Mouse (Mus musculus): ENCODE results near the gene Atxn1.

Atxn1 gene

DNA sequence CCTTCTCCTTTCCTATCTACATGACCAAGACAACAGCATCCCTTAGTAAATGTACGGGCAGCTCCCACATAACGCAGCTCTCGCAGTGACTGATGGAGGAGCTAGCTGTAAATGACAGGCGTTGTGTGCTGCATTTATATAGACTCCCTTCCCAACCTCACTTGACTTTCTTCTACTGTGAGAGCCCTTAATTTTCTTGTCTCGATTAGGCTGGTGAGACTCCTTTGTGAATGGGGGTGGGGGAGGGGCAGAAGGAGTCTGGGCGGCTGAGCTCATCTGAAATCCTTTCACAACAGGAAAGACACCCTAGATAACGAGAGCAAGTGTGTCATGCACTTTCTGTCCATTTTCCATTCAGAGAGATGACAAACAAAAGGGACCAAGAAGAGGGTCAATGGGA, 344.5 kb downstream of the Atxn1 start:
- DNase-seq, result no peak

- no peak for DNase-seq
Measured at GRCm38 (mm10) chr13:45617988-45618387, 346.8 kb downstream of the Atxn1 start.

DNA sequence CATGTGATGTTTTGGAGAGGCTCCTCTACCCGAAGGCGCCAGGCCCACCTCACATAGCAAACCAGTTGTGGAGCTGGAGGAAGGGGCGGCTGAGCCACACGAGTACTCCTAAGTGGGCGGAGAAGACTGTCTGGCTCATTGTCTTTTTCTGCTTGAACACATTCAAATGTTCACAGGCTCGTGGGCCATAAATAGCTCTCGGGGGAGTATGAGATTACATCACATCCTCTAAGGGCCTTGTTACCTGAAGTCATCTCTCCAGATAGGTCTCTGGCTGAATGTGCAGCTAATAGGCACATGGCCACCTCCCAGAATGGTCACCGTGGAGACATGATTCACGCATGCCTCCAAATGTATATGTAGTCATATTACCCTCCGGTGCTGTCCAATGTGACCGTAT, 350.0 kb downstream of the Atxn1 start:
- peak; percentile 54 for DNase-seq

GRCm38 (mm10) chr13:45613346-45613745, 351.5 kb downstream of the Atxn1 start:
- peak; percentile 31 for DNase-seq

GRCm38 (mm10) chr13:45611554-45611953, 353.3 kb downstream of the Atxn1 start:
- DNase-seq, result no peak

DNA sequence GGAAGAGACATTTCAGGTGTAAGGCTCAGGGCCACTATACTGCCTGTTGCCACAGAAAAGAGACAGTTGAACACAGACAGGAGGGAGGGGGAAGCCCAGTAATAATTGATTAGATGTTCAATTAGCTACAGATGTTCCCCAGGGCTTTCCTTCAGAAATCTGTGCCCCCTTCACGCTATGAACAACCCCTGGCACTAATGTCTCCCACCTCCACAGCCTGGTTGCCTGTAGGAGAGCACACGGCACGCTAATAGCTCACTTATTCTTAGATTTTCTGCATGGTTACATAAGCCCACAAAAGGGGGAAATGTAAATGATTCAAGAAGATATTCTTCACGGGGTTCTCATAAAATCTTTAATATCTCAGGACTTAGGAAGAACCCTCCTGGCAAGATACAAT, 355.3 kb downstream of the Atxn1 start:
- DNase-seq, result no peak

GRCm38 (mm10) chr13:45608593-45608992, 356.2 kb downstream of the Atxn1 start:
- DNase-seq, result no peak

- DNase-seq, result peak; percentile 32
Measured at GRCm38 (mm10) chr13:45607946-45608345, 356.9 kb downstream of the Atxn1 start.

DNA sequence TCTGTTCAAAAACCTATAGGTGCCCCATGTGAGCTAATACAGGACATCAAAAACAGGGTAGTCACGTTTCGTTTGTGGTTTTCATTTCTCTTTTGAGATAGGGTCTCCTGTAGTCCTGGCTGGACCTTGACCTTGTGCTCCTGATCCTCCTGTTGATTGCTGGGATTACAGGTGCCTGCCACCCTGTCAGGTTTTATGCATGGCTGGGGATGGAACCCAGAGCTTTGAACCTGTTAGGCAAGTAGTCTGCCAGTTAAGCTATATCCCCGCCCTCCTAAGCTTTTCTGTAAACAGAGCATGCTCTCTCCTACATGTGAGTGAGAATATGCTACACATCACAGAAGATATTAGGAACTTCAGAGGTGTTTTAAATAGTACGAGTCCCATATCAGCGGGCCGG, 361.2 kb downstream of the Atxn1 start:
- DNase-seq, result no peak

DNA sequence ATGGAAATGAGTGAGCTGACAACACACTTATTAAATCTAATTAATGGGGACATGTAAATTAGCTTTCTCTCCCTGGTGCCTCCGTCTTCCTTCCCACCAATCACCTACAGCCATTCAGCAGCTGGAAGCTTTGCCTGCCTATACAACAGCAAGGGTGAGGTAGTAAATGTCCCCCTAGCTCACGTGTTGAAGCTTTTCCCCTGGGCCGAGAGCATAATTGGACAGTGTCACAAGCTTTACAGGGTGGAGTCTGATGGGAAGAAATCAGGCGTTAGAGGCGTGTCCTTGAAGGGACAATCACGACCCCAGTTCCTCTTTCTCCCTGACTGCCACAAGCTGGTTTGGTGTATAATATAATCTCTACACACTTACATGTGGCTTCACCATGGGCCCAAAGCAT, 364.4 kb downstream of the Atxn1 start:
- no peak for DNase-seq

- no peak for DNase-seq
Measured at GRCm38 (mm10) chr13:45599831-45600230, 365.0 kb downstream of the Atxn1 start.

- DNase-seq, result no peak
Measured at GRCm38 (mm10) chr13:45595416-45595815, 369.4 kb downstream of the Atxn1 start.

DNA sequence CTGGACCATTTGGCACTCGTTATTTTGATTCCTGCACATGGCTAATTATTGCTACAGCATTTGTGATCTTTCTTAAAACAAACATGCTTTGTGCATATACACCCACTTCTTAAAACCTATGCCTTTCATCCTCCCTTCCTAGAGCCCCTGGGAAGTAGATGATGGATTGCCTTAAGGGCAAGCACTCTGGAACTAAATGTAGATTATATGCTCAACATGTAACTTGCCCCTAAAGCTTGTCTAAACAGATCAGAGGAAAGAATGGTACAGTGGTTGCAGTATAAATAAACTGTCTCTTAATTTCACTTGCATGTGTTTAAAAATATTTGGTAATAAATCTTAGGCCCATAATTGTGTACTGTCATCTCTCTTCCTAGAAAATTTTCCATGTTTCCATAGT, 370.9 kb downstream of the Atxn1 start:
- DNase-seq, result no peak

GRCm38 (mm10) chr13:45590898-45591297, 373.9 kb downstream of the Atxn1 start:
- DNase-seq, result no peak

- no peak for DNase-seq
Measured at GRCm38 (mm10) chr13:45583061-45583460, 381.7 kb downstream of the Atxn1 start.

GRCm38 (mm10) chr13:45582294-45582693, 382.5 kb downstream of the Atxn1 start:
- no peak for DNase-seq

DNA sequence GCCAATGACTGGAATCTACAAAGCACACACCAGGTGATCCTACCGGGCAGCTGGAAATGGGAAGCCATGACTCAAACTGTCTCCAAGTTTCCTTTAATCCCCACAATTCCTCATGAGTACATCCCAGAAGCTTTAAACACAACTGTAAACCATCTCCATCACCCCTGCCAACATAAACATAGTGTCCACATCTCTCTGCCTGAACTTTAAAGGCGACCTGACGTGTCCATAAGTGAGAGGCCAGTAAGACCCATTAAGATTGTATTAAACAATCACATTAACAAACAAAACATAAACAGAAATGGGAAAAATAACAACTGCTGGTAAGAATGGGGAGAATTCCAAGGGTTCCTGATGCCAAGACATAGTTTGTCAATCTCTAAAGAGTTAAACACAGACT, 385.1 kb downstream of the Atxn1 start:
- no peak for DNase-seq

- DNase-seq, result no peak
Measured at GRCm38 (mm10) chr13:45577784-45578183, 387.0 kb downstream of the Atxn1 start.

DNA sequence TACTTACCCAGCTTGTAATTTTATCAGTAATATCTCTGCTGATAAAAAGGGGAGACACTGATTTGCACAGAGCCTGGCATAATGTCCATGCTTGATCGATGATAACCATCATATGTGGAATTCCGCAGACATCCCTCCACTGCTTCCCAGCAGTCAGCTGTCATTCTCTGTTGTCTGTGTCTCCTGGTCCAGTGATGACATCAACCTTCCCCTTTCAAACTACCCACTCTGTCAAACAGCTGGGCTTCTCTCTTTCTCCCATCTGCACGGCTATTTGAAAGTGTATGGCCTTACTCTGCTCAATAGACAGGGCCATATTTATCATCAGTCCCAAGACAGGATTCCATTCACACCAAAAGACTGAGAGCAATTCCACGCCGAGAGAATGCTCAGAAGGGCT, 387.4 kb downstream of the Atxn1 start:
- DNase-seq, result no peak

DNA sequence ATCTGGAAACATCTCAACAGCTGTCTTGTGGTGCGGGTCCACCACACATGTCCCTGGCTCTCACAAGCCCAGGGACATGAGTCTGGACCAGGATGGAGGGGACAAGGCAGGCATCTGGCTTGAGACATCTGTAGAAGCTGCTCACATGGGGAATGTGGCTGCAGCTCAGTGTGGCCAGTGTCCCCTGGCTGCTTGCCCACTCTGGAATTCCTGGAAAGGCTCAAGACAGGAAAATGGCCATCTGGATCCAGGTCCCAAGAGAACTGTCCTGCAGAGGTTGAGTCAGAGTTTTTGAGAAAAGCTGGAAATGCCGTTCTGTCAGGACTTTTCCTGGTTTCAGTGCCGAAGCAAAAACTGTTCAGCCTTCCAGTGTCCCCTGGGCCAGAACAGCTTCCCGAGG, 388.6 kb downstream of the Atxn1 start:
- no peak for DNase-seq

- DNase-seq, result no peak
Measured at GRCm38 (mm10) chr13:45572768-45573167, 392.0 kb downstream of the Atxn1 start.

DNA sequence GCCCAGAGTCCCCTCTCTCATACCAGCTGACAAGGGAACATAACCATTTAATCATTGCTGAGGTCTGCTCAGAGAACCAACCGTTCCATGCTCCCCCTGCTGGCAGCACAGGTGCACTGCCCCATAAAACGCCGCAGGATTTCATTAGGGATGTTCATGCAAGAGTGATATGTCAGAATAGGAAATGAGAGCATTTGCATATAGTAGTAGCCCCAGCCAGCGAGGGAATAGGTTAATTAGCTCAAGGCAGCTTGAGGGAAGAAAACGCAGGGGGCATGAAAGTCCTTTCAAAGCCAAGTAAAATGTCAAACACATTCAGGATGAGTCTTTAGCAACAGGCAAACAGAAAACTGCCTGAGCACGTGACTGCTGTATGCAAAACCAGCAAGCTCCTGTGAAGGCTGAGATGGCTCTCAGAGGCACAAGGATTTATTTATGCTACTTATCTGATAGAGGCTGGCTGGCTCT, 393.0 kb downstream of the Atxn1 start:
- DNase-seq, result peak; percentile 81

DNA sequence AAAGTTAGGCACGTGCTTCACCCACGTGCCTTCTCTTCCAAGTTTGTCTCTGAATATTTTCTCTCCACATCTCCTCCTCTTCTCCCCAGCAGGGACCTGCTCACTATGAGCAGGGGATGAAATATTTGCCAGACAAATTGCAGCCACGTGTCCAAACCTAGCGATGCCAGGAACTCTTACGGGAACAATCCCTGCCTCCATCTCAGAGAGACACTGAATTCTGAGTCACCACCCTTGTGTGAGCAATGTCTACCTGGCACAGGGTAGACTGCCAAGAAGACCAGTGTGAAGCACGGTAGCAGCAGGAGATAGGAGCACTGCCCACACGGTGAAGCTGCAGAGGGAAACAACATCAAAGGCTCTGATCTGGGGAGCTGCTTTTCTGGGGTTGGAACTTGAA, 394.9 kb downstream of the Atxn1 start:
- peak; percentile 46 for DNase-seq

GRCm38 (mm10) chr13:45564946-45565345, 399.9 kb downstream of the Atxn1 start:
- no peak for DNase-seq

- no peak for DNase-seq
Measured at GRCm38 (mm10) chr13:45562011-45562410, 402.8 kb downstream of the Atxn1 start.

DNA sequence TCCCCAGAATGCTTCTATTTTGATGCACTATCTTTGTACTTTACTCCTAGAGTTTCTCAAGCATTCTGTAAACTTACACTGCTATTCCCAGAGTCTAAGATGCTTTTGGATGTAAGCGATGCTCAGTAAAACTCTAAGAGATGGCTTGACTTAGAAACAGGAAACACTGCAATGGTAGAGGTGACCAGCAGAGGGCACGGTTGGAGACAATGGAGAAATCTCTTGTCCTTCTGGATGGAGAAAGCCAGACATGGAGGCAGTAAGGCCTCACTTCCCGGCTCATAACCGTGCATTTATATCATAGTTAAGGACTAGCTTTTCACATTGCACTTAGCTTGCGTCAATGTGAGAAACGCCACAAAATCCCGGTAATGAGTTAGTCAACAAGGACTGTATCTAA, 404.3 kb downstream of the Atxn1 start:
- no peak for DNase-seq

Data from layer of hippocampus, adult 9-11 months (tissue).